Mouse (Mus musculus): ENCODE data around the gene Rptor. TPM values are rescaled to one million over a fixed set of nuclear protein-coding genes. Genes with fewer than 3 reads are reported as not detected.

Gene Rptor
- polyA plus RNA-seq, 1 experiment from 2014 or later, result 19.2 TPM

DNA sequence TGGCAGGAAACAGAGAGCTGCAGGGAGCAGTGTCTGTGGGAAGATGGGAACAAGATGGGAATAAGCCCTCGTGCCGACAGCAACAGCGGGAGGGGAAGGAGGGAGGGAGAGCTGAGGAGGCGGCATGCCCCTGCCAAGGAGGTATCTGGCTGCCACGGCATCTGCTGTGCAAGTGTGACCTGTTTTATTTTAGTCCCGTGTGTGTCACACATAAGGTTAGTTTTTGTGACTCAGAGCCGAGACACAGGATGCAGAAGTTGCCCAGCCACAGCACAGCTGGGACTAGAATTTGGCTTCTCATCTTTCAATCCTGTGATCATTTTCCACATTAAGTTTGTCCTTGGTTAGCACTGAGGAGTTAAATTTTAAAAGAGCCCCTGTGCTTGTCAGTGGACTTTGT, 193.7 kb downstream of the Rptor start:
- ATAC-seq (replicated peaks; ENCODE audit: low FRiP score) (no peak), DNase-seq (ENCODE audit: low spot score) (no peak)
- H3K27ac ChIP-seq (ENCODE audit: low read depth, low read length), result no peak overlapping the region
- H3K9me3 ChIP-seq (ENCODE audit: control insufficient read depth, low read length), result no peaks in the 10 kb centered on the region
- no peak overlapping the region for H3K4me3 ChIP-seq (ENCODE audit: low read depth, low read length)
- no peak overlapping the region for H3K4me2 ChIP-seq (ENCODE audit: low read depth, low read length, severe bottlenecking)
- H3K36me3 ChIP-seq (ENCODE audit: control insufficient read depth, insufficient read depth, low read length), result no peaks in the 10 kb centered on the region
- 70% methylated on average over 7 of the region's 7 CpGs for WGBS
- no peak overlapping the region for H3K9ac ChIP-seq (ENCODE audit: low read length)
- H3K4me1 ChIP-seq (replicated peaks; ENCODE audit: control insufficient read depth, insufficient read depth, low read length), result no peaks in the 10 kb centered on the region
- no peaks in the 10 kb centered on the region for H3K27me3 ChIP-seq (ENCODE audit: control insufficient read depth, insufficient read depth, low read length)

DNA sequence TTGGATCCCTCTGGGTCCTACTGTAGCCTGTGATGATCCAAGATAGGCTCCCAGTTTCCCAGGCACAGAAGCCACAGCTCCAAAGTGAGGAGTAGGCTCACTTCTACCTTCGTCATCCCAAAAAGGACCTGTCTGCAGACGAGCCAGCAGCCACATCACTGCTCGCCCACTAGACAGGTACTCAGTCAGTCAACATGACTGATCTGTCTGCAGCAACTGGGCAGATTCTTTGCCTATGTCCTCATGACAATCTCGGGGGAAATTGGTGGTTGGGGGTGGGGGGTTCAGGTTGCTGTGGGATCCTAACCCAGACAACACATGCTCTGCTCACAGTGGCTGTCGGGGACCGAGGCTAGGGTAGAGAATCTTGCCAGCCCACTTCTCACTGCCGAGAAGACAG, 194.1 kb downstream of the Rptor start:
- H3K9ac ChIP-seq (ENCODE audit: low read length), result no peak overlapping the region
- H3K27me3 ChIP-seq (ENCODE audit: control insufficient read depth, insufficient read depth, low read length), result no peaks in the 10 kb centered on the region
- no peaks in the 10 kb centered on the region for H3K9me3 ChIP-seq (ENCODE audit: control insufficient read depth, low read length)
- H3K4me2 ChIP-seq (ENCODE audit: low read depth, low read length, severe bottlenecking), result no peak overlapping the region
- no peak overlapping the region for H3K27ac ChIP-seq (ENCODE audit: low read depth, low read length)
- H3K4me3 ChIP-seq (ENCODE audit: low read depth, low read length), result no peak overlapping the region
- H3K36me3 ChIP-seq (ENCODE audit: control insufficient read depth, insufficient read depth, low read length), result no peaks in the 10 kb centered on the region
- H3K4me1 ChIP-seq (replicated peaks; ENCODE audit: control insufficient read depth, insufficient read depth, low read length), result no peaks in the 10 kb centered on the region
- 86% methylated on average over 7 of the region's 7 CpGs for WGBS
- no peak for DNase-seq (ENCODE audit: low spot score)
- ATAC-seq (replicated peaks; ENCODE audit: low FRiP score), result no peak

DNA sequence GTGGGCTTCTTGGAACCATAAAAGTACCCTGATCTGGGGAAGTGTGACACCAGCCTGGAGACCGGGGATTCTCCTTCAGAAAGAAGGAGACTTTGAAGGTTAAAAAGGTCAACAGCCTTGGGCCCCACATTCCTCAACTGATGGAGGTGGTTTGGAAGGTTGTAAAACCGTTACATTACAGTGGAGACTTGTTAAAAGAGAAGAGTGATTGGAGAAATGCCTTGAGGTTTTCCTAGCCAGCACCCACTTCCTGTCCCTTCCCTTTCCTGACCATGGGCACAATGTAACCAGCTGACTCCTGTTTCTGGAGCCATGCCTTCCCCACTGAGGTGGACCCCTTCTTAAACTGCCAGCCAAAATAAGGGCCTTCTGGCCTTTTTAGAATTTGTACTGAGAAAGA, 196.8 kb downstream of the Rptor start:
- ATAC-seq (replicated peaks; ENCODE audit: low FRiP score), result no peak
- Histone ChIP-seq H3K36me3 (ENCODE audit: control insufficient read depth, insufficient read depth, low read length) (no peaks in the 10 kb centered on the region), H3K27ac (ENCODE audit: low read depth, low read length) (no peak overlapping the region), H3K9ac (ENCODE audit: low read length) (no peak overlapping the region), H3K27me3 (ENCODE audit: control insufficient read depth, insufficient read depth, low read length) (no peaks in the 10 kb centered on the region), H3K4me2 (ENCODE audit: low read depth, low read length, severe bottlenecking) (no peak overlapping the region), H3K4me3 (ENCODE audit: low read depth, low read length) (no peak overlapping the region), H3K9me3 (ENCODE audit: control insufficient read depth, low read length) (no peaks in the 10 kb centered on the region), H3K4me1 (replicated peaks; ENCODE audit: control insufficient read depth, insufficient read depth, low read length) (no peaks in the 10 kb centered on the region)
- no peak for DNase-seq (ENCODE audit: low spot score)
- WGBS, result 77% methylated on average over 2 of the region's 2 CpGs

DNA sequence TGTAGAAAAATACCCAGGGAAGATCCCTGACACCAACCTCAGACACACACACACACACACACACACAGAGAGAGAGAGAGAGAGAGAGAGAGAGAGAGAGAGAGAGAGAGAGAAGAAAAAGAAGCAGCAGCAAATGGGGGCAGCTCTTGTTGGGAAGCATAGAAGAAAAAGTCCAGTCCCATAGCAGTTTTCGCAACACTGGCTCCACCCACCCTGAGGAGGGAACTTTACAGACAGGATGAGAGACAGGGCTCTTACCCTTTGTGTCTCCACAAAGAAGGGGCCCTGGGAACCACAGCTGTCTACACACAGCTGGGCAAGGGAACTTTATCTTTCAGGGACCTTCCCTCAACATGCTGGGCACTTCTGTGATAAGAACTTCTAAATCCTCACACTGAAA, 199.2 kb downstream of the Rptor start:
- no peak overlapping the region for H3K4me3 ChIP-seq (ENCODE audit: low read depth, low read length)
- no peaks in the 10 kb centered on the region for H3K36me3 ChIP-seq (ENCODE audit: control insufficient read depth, insufficient read depth, low read length)
- no peaks in the 10 kb centered on the region for H3K4me1 ChIP-seq (replicated peaks; ENCODE audit: control insufficient read depth, insufficient read depth, low read length)
- H3K27me3 ChIP-seq (ENCODE audit: control insufficient read depth, insufficient read depth, low read length), result no peaks in the 10 kb centered on the region
- H3K27ac ChIP-seq (ENCODE audit: low read depth, low read length), result no peak overlapping the region
- DNase-seq (ENCODE audit: low spot score) (no peak), ATAC-seq (replicated peaks; ENCODE audit: low FRiP score) (no peak)
- H3K4me2 ChIP-seq (ENCODE audit: low read depth, low read length, severe bottlenecking), result no peak overlapping the region
- H3K9ac ChIP-seq (ENCODE audit: low read length), result no peak overlapping the region
- no peaks in the 10 kb centered on the region for H3K9me3 ChIP-seq (ENCODE audit: control insufficient read depth, low read length)
- WGBS, result 68% methylated on average over 1 of the region's 1 CpGs

GRCm38 (mm10) chr11:119802947-119803346, 200.2 kb downstream of the Rptor start:
- ATAC-seq (replicated peaks; ENCODE audit: low FRiP score), result no peak
- no peak for DNase-seq (ENCODE audit: low spot score)
- 78% methylated on average over 7 of the region's 7 CpGs for WGBS
- Histone ChIP-seq H3K9me3 (ENCODE audit: control insufficient read depth, low read length) (no peaks in the 10 kb centered on the region), H3K4me1 (replicated peaks; ENCODE audit: control insufficient read depth, insufficient read depth, low read length) (no peaks in the 10 kb centered on the region), H3K4me2 (ENCODE audit: low read depth, low read length, severe bottlenecking) (no peak overlapping the region), H3K9ac (ENCODE audit: low read length) (no peak overlapping the region), H3K27me3 (ENCODE audit: control insufficient read depth, insufficient read depth, low read length) (no peaks in the 10 kb centered on the region), H3K27ac (ENCODE audit: low read depth, low read length) (no peak overlapping the region), H3K36me3 (ENCODE audit: control insufficient read depth, insufficient read depth, low read length) (no peaks in the 10 kb centered on the region), H3K4me3 (ENCODE audit: low read depth, low read length) (no peak overlapping the region)

- DNase-seq (ENCODE audit: low spot score) (no peak), ATAC-seq (replicated peaks; ENCODE audit: low FRiP score) (no peak)
- Histone ChIP-seq H3K27ac (ENCODE audit: low read depth, low read length) (no peak overlapping the region), H3K4me3 (ENCODE audit: low read depth, low read length) (no peak overlapping the region), H3K36me3 (ENCODE audit: control insufficient read depth, insufficient read depth, low read length) (no peaks in the 10 kb centered on the region), H3K4me2 (ENCODE audit: low read depth, low read length, severe bottlenecking) (no peak overlapping the region), H3K9ac (ENCODE audit: low read length) (no peak overlapping the region), H3K4me1 (replicated peaks; ENCODE audit: control insufficient read depth, insufficient read depth, low read length) (no peaks in the 10 kb centered on the region), H3K27me3 (ENCODE audit: control insufficient read depth, insufficient read depth, low read length) (no peaks in the 10 kb centered on the region), H3K9me3 (ENCODE audit: control insufficient read depth, low read length) (no peaks in the 10 kb centered on the region)
- WGBS, result 95% methylated on average over 3 of the region's 3 CpGs
Observed at GRCm38 (mm10) chr11:119804392-119804791, 201.7 kb downstream of the Rptor start.

DNA sequence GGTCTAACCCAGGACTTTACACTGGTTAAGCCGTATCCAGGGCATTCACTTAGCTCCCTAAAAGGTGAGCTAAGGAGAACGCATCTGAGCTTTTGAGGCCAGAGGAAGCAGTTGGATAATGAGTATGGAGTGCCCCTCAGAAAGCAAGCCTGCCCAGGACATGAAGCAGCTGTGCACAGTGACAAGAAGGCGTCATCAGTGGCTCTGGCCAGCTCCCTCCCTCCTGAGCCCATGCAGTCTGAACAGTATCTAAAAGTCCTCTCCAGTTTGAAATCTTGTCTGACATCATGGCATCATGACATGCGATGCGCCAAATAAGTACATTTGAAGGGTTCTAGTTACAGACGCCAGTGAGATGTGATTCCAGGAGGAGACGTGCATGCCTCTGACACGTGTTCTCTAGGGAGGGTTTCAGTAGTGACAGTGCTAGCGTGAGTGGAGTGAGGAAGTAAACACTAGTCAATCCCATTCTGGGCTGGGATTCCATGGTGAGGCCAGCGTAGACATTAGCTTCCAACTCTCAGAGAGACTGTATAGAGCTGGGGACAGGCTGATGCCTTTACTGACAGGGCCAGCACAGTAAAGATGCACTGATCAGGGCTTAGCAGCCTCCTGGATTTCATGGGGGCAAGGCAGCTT, 202.5 kb downstream of the Rptor start:
- Histone ChIP-seq H3K36me3 (ENCODE audit: control insufficient read depth, insufficient read depth, low read length) (no peaks in the 10 kb centered on the region), H3K27ac (ENCODE audit: low read depth, low read length) (no peak overlapping the region), H3K4me3 (ENCODE audit: low read depth, low read length) (no peak overlapping the region), H3K9ac (ENCODE audit: low read length) (no peak overlapping the region), H3K4me2 (ENCODE audit: low read depth, low read length, severe bottlenecking) (no peak overlapping the region), H3K4me1 (replicated peaks; ENCODE audit: control insufficient read depth, insufficient read depth, low read length) (no peaks in the 10 kb centered on the region), H3K27me3 (ENCODE audit: control insufficient read depth, insufficient read depth, low read length) (no peaks in the 10 kb centered on the region), H3K9me3 (ENCODE audit: control insufficient read depth, low read length) (no peaks in the 10 kb centered on the region)
- DNase-seq (ENCODE audit: low spot score) (no peak), ATAC-seq (replicated peaks; ENCODE audit: low FRiP score) (no peak)
- WGBS, result 94% methylated on average over 10 of the region's 10 CpGs

- H3K36me3 ChIP-seq (ENCODE audit: control insufficient read depth, insufficient read depth, low read length), result no peaks in the 10 kb centered on the region
- H3K4me2 ChIP-seq (ENCODE audit: low read depth, low read length, severe bottlenecking), result no peak overlapping the region
- no peak overlapping the region for H3K4me3 ChIP-seq (ENCODE audit: low read depth, low read length)
- no peak overlapping the region for H3K9ac ChIP-seq (ENCODE audit: low read length)
- H3K9me3 ChIP-seq (ENCODE audit: control insufficient read depth, low read length), result no peaks in the 10 kb centered on the region
- no peaks in the 10 kb centered on the region for H3K4me1 ChIP-seq (replicated peaks; ENCODE audit: control insufficient read depth, insufficient read depth, low read length)
- no peak for ATAC-seq (replicated peaks; ENCODE audit: low FRiP score)
- no peak overlapping the region for H3K27ac ChIP-seq (ENCODE audit: low read depth, low read length)
- no peak for DNase-seq (ENCODE audit: low spot score)
- WGBS, result 95% methylated on average over 8 of the region's 8 CpGs
- H3K27me3 ChIP-seq (ENCODE audit: control insufficient read depth, insufficient read depth, low read length), result no peaks in the 10 kb centered on the region
Observed at GRCm38 (mm10) chr11:119806539-119806938, 203.8 kb downstream of the Rptor start.

DNA sequence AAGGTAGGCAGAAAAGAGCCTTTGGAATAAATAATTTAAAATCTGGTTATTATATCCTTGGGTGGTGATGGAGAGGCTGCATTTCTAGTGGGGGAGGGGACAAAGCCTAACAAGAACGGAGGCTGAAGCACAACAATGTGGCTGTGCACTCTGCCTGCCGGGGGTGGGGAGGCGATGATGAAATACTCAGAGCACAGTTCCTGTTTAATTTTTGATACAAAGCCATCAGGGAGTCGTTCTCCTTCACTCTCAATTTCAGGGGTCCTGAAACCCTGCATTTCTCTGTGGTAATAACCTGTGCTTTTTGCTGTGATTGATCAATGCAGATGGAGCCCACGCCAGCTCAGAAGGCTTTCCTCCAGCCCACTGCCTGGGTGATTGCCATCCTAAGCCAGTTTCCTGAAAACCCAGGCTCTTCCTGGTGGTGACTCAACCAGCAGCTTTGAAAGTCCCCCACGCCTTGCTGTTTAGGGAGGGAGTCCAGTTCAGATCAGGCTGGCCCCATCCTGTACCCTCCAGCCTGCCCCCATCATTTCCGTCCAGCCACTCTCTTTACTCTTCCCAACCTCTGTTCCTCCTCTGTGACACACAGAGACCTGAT, 204.8 kb downstream of the Rptor start:
- Histone ChIP-seq H3K9ac (ENCODE audit: low read length) (no peak overlapping the region), H3K27ac (ENCODE audit: low read depth, low read length) (no peak overlapping the region), H3K4me2 (ENCODE audit: low read depth, low read length, severe bottlenecking) (no peak overlapping the region), H3K4me1 (replicated peaks; ENCODE audit: control insufficient read depth, insufficient read depth, low read length) (no peaks in the 10 kb centered on the region), H3K4me3 (ENCODE audit: low read depth, low read length) (no peak overlapping the region), H3K9me3 (ENCODE audit: control insufficient read depth, low read length) (no peaks in the 10 kb centered on the region), H3K36me3 (ENCODE audit: control insufficient read depth, insufficient read depth, low read length) (no peaks in the 10 kb centered on the region), H3K27me3 (ENCODE audit: control insufficient read depth, insufficient read depth, low read length) (no peaks in the 10 kb centered on the region)
- DNase-seq (ENCODE audit: low spot score) (no peak), ATAC-seq (replicated peaks; ENCODE audit: low FRiP score) (no peak)
- WGBS, result 84% methylated on average over 7 of the region's 7 CpGs

Data from forebrain, embryonic 11.5 days (tissue).